Mouse (Mus musculus): Measurements from ENCODE around the gene Spaca4.

Gene Spaca4

DNA sequence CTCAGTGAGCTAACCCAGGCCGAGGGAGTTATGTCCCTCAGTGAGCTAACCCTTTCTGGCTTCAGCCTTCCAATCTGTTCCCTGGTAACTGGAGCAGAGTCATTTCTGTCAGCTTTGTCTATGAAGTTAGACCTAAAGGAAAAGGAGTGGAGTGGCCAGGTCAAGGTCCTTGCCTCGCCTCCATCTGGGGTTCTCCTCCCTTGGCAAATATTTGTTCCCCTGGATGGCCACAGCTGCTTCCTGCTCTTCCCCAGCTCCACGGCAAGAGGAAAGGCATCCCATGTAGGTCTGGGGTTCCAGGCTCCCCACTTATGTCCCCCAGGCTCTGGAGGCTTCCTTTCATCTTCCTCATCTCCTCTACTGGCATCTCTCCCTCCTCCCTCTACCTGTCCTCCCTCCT lies 2.0 kb upstream of the Spaca4 start:
- DNase-seq (ENCODE audit: inconsistent age in 2 of 2, low spot score in 1 of 2) = peak; percentile 4 to 21

DNA sequence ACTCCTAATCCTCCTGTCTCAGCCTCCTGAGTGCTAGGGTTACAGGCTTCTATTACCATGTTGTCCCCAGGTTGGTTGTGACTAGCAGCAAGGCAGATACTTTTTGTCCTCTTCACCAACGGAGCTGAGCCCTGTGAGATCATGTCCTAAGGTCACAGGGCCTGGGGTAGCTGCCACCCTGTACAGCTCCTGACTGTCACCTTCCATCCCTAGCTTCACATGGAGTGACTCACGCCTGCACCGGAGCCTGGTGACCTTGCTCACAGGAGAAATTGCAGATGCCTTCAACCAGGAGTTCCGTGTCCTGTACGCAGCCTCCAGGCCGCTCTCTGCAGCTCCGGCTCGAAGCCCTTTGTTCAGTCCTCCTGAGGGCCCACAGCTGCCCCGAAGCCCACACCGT lies 806 bp upstream of the Spaca4 start:
- DNase-seq (ENCODE audit: inconsistent age in 2 of 2, low spot score in 1 of 2) = peak; percentile 78 to 83

DNA sequence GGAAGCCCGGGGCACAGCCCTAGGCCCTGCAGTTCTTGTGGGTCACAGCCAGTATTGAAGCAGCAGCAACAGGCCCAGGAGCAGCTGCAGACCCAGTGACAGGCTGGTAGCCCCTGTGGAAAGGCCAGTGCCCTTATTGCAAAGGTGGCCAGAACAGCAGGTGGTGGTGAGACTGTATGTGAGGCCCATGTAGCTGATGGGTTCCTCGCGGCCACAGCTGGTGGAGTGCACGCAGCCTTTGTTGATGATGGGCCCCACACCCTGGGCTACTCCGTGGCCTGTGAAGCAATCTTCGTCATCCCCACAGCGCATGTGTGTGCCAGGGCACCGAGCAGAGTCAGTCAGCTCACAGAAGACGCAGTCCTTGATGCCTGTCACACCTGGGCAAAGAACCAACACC lies 462 bp downstream of the Spaca4 start:
- no peak for DNase-seq (ENCODE audit: inconsistent age in 2 of 2, low spot score in 1 of 2)

DNA sequence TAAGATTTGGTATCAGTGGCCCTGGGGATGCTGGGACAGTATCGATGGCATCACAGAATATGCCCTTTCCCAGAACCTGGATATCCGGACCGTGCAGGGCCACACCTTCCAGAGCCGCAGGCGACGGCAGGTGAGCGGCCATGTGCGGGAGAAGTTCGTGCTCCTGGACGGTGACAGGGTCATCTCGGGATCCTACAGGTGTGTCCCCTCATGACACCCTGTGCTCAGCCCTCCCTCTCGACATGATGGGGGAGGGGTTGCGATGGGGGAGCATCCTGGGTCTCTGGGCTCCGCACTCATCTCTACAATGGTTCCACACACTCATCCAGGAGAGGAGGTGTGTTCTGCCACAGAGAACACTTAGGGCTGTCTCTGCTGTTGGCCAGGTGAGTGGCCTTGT lies 1.8 kb downstream of the Spaca4 start:
- peak in 1 of 2 experiments; percentile 20 for DNase-seq (ENCODE audit: inconsistent age in 2 of 2, low spot score in 1 of 2)

DNA sequence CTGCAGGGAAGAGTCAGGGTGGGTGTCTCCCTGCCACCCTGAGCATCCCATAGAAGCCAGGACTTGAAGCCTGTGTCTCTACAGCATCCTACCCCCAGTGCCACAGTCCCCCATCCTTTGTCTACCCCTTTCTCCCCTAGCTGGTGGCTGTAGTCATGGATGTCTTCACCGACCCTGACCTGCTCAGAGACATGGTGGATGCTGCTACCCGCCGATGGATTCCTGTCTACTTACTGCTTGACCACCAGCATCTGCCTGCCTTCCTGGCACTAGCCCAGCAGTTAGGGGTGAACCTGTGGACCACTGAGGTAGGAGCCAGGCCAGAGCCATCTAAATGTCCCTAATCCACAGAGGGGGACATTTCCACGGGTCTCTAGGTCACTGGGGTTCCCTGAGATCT lies 2.3 kb downstream of the Spaca4 start:
- DNase-seq (ENCODE audit: inconsistent age in 2 of 2, low spot score in 1 of 2) = peak in 1 of 2 experiments; percentile 12

DNA sequence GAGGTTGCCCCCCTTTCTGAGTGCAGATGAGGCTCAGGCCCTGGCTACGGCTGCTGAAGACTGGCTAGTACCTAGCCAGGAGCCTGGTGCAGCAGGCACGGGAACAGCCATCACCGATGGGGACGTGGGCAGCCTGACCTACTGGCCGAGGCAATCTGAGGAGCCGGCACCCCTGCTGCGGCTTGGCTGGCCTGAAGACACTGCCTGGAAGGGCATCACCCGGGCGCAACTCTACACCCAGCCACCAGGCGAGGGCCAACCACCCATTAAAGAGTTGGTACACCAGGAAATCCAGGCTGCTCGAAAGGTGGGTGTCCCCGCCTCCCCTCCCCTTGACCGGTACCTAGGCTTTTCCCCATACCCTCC lies 3.3 kb downstream of the Spaca4 start:
- peak in 1 of 2 experiments; percentile 21 for DNase-seq (ENCODE audit: inconsistent age in 2 of 2, low spot score in 1 of 2)

DNA sequence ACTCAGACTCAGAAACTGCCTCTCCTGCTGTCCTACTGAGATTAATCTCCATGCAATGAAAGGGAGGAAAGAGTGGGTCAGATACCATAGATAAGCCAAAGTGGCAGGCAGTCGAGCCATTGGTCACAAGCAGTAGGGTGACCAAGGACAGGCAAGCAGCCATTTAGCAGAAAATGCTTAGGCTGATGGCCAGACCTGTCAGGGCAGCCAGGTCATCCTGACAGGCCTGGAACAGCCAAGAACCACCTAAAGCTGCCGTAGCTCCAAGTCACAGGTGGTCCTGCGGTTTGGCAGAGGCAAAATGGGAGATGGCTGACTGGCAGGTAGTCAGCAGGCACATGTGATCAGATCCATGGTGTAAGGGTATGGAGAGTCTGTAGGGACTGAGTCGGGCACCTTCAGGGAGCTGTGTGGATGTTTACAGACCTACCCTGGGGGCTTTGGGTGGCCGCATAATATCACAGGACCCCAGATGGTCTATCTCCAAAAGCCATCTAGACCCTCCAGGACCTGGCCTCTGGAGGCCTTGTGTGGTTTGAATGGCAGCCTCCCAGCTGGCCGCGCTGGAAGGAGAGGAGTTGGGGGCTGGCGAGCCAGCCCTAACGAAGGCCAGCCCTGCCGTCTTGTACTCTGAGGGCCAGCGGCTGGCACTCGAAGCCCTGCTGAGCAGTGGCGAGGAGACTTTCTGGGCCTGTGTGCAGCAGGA lies 3.8 kb downstream of the Spaca4 start:
- DNase-seq (ENCODE audit: inconsistent age in 2 of 2, low spot score in 1 of 2) = peak in 1 of 2 experiments; percentile 12

DNA sequence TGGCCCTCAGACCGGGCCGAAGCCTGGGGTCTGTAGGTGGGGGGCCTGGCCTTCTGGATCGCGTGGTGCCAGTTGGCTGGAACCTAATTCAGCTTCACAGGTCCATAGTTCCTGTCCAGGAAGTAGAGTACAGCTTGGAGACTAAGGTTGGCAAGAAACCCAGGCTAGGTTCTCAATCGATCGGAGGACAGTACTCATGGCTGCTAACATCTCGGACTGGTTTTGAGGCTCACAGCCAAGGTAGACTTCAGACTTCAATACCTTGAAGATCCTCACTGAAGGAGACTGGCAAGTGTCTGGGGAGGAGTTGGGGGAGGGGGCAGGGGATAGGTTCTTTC lies 4.4 kb downstream of the Spaca4 start:
- no peak for DNase-seq (ENCODE audit: inconsistent age in 2 of 2, low spot score in 1 of 2)

DNA sequence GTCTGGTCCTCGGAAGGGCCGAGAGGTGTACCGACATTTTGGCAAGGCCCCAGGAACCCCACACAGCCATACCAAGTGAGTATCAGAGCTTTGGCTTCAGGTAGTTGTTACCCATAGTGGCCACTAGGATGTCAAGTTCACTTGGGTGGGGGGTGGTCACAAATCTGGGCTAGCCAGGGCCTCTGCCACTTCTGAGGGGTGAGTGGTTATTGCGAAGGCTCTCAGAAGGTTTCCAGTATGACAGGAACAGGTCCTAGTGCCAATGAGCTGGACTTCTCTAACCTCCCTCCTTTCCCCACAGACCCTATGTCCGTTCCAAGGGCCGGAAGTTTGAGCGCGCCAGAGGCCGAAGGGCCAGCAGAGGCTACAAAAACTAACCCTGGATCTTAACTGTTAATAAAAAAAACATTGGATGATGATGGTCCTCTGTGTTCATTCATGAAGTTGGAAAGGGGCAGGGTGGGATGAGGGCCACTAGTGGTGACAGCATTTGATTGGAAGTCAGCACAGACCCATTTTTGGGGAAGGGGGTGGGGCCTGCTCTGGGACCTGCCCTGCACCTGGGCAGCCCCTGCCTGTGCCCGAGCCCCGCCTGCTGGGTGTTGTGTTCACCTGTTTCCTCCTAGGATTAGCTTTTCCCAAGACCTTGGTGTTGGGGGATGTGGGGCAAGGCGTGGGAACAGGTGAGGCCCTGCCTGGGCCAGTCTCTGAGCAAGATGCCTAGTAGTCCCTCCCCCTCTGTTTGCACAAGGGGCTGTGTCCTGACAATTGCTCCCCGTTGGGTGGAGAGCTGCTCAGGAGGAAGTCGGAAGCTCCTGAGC lies 5.0 kb downstream of the Spaca4 start, which contains the start of gene Fam83e:
Fam83e (plus strand) TSS at position 800 of the 821 bp plus-strand sequence.
- DNase-seq (ENCODE audit: inconsistent age in 2 of 2, low spot score in 1 of 2) = peak; percentile 21 to 46

DNA sequence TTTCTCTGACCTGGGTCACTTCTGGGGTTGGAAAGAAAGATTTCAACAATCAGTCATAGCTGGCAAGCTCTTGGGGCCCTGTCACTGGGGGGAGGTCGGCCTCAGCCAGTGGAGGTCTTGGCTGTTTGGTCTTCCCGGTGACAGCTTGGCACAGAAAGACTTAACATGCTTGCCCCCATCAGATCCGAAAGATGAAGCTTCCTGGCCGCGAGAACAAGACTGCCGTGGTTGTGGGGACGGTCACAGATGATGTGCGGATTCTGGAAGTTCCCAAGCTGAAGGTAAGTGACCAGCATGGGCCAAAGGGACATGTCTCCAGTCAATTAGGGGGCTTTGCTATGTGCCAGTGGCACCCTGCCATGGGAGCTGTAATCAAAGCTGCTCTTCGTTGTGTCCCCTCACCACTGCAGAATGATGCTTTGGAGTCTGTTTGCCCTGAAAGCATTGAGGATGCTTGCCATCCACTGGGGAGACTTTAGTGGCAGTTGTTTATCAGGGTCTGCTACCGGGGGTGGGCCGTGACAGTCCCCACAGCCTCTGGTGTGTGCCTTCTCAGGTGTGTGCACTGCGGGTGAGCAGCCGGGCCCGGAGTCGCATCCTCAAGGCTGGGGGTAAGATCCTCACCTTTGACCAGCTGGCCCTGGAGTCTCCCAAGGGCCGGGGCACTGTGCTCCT lies 5.7 kb downstream of the Spaca4 start:
- peak; percentile 21 to 46 for DNase-seq (ENCODE audit: inconsistent age in 2 of 2, low spot score in 1 of 2)

DNA sequence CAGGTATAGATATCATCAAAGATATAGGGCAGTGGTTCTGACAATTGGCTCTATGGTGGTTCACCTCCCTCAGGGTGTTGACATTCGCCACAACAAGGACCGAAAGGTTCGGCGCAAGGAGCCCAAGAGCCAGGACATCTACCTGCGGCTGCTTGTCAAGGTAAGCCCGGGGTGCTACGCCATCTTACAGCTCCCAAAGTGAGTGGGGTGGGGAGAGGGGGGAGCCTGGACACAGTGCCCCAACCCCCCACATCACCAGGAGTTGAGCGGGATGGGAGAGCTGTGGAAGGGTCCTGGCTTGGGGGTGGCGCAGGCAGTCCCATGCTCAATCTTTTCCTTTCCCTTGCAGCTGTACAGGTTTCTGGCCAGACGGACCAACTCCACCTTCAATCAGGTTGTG lies 6.4 kb downstream of the Spaca4 start:
- DNase-seq (ENCODE audit: inconsistent age in 2 of 2, low spot score in 1 of 2) = peak; percentile 29 to 54

DNA sequence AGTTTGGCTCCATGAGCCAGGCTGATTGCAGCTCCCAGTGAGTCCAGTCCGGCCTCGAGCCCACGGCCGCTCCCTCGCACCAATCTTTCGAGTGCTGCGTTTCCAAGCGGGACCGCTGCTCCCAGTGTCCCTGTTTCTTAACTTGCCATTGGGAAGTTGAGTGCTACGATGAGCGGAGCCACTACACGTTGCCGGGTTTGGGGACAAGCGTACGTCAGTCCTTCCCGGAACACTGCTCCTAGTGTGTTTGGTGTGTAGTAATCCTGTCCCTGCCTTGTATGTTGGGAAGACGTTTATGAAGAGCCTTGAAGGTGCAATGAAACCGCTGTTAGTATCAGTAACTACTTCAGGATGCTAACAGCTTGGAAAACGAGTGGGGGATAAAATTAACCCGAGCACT lies 7.3 kb downstream of the Spaca4 start:
- no peak for DNase-seq (ENCODE audit: inconsistent age in 2 of 2, low spot score in 1 of 2)

DNA sequence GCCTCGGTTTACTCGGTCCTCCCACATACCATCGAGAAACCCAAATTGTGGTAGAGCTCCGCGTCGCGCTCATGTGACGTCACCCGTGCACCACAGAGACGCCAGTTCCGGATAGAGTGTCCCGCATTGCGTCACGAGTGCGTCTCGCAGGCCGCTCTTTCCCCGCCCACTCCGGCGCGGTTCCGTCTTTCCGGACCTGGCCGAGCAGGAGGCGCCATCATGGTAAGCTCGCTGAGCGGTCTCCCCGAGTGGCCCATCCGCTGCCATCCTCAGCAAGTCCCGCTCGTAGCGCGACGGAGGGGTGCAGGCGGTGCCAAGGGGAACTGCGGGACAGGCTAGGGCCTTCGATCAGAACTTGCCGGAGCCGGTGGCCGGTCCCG lies 7.7 kb downstream of the Spaca4 start, which contains the start of gene Sphk2:
Sphk2 (minus strand) TSS at position 85 of the 380 bp plus-strand sequence.
- DNase-seq (ENCODE audit: inconsistent age in 2 of 2, low spot score in 1 of 2) = peak; percentile 98 to 99

DNA sequence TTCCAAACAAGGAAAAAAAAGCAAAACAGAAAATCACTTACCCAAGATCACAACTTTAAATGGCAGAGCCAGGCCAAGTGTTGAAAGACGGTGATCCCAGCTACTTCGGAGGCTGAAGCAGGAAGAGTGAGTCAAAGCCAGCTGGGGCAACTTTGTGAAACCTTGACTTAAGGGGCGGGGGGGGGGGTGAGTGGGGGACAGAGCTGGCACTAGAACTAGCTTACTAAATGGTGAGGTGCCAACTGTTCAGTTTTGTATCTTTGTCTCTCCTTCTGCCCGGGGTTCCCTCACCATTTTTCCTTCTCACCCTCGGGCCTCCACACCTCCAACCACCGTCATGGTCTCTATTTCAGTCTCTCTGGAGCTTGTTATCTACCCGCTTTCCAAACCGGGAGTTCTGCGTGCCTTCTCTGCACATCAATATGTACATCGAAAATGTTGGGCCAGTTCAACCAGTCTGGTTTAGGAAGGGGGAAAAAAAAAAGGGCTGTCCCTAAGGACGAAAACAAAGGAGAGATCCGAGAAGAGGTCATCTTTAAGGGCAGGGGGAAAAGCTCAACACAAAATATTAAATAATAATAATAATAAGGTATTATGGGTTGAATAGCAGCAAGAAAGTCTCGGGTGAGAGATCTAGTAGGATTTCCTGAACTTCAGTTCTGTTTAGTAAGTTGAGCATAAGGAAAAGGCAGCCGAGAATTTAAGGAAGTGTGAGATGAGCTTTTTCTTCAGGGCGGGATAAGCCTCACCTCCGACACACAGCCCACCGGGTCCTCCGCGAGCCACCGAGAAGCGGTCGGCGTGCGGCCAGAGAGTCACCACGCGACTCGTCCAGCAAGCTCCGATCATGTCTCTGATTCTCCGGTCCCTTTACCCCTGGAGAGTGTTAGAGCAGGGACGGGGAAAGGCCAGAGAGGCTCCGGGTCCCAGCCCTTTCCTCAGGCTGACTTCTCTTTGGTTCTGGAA lies 8.4 kb downstream of the Spaca4 start:
- peak; percentile 26 to 83 for DNase-seq (ENCODE audit: inconsistent age in 2 of 2, low spot score in 1 of 2)

DNA sequence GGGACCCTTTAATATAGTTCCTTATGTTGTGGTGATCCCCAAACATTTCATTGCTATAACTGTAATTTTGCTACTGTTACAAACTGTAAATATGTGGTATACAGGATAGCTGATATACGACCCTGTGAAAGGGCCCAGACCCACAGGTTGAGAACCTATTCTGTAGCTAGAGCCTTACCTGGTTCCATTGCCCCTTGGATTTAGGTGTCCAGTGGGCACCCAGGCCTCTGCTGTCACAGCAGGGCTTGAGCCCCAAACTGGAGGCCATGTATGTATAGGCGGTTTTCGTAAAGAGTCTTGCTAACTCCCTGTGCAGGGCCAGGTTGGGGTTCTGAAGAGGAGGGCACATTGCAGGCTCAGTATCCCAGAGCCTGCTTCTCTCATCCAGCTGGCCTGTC lies 9.2 kb downstream of the Spaca4 start:
- peak in 1 of 2 experiments; percentile 18 for DNase-seq (ENCODE audit: inconsistent age in 2 of 2, low spot score in 1 of 2)

DNA sequence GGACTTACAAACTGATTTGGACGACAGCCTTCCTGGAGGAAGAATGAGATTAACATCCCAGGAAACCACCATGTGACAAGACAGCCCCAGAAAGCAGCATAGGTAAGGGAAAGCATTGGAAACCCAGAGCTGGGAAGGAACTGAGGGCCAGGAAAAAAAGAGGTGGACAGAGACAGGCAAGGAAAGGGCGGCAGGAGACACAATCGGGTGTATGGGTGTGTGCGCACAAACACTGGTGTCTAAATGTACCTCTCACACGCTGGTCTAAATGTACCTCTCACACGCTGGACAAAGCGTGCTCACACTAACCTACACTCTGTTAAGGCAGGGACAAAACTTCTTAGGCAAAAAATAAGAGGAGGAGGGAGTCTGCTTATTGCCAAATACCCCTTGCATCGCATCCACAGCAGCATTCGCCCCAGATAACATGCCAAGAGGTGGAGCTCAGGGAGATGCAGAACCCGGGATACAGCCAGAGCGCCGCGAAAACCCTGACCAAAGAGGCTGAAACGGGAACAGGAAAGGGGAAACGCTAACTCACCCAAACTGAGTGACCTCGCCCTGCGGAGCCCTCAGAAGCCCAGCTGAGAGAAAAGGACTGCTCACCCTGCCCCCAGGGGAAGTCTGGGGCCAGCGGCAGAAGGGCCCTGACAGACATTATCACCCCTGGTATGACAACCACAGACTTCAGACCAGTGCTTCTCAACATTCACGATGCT lies 9.7 kb downstream of the Spaca4 start:
- DNase-seq (ENCODE audit: inconsistent age in 2 of 2, low spot score in 1 of 2) = peak; percentile 51 to 67

DNA sequence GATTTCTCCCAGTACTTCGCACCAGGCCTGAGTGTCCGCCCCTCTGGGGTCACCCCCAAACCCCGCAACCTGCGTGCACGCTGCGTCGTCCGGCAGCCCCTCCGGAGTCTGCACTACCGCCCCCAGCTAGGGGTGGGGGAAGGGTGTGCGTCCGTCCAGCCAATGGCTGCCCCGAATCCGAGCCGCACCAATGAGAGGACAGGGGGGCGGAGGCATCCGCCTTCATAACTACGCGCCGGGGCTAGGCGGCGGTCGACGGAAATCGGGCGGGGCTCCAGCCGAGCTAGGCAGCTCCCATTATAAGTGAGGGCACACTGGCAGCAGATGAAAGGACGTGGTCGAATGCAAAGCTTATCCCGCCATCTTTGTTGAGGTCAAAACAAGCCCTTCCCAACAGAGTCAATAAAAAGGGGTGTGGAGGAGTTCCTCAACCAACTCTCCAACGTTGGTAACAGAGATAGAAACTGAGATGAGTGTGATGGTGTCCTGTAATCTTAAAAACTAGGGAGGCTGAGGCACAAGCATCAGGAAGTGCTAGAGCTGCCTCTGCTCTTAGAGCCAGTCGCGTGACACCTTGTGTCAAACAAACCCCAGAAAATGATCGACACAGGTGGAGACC lies 10.4 kb downstream of the Spaca4 start, which contains the start of gene Rpl18:
Rpl18 (plus strand) TSS at position 368 of the 619 bp plus-strand sequence.
- DNase-seq (ENCODE audit: inconsistent age in 2 of 2, low spot score in 1 of 2) = peak; percentile 99

DNA sequence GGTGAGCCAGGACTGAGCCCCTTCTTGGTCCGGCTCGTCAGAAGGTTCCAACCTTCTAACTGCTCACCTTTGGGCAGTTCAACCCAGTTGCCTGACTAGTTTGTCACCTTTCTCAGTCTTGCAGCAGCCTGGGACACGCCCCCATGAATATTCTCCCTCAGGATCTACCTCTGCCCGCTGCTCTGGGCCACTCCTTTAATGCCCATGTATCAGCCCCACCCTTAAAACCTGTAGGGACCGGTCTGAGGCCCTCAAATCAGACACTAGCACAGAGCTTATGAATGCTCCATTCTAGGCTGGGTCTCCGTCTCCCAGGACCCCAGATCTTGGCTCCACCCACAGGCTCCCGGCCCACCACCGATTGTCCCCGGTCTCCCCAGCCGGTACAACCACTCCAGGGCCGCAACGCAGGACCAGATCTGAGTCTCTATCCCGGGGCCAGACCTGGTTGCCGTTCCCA lies 11.0 kb downstream of the Spaca4 start:
- DNase-seq (ENCODE audit: inconsistent age in 2 of 2, low spot score in 1 of 2) = no peak

DNA sequence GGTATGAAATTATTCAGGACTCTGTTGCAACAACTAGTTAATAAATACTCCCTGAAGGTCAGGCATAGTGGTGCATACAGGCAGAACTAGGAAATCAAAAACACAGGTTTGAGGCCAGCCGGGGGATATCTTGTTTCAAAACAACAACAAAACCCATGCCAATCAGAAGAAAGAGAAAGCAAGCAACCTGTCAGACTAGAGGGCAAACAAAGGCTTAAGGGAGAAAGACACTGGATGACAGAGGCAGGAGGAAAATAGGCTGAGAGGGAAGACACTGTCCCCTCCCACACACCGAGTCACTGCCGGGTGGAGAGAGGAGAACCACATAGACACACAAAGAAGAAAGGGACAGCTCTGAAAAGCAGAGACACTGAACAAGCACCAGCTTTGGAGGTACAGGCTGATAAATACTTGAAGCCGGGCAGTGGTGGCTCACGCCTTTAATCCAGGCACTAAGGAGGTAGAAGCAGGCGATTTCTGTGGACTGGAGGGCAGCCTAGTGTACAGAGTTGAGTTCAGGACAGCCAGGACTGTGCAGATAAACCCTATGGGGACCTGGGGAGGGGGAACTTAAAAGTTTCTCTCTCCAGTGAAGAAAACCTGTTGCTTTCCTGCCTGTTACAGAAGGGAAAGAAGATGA lies 11.6 kb downstream of the Spaca4 start:
- peak; percentile 42 to 73 for DNase-seq (ENCODE audit: inconsistent age in 2 of 2, low spot score in 1 of 2)
